Mouse (Mus musculus) CD4-positive, CD25-positive, alpha-beta regulatory T cell, adult 2 months (primary cell): ENCODE data around the gene Ccdc69.
"Not testable (repeated sequence)": the region's sequence is repeated elsewhere in the genome, so short reads cannot be mapped to it uniquely, and the experiment has no call there.

Experiments
- DNase-seq: peaks from one replicate; pipeline ENCODE4 v3.0.0-alpha.2; 2012; ENCODE audit warnings: low read depth, low spot score

Gene Ccdc69

DNA sequence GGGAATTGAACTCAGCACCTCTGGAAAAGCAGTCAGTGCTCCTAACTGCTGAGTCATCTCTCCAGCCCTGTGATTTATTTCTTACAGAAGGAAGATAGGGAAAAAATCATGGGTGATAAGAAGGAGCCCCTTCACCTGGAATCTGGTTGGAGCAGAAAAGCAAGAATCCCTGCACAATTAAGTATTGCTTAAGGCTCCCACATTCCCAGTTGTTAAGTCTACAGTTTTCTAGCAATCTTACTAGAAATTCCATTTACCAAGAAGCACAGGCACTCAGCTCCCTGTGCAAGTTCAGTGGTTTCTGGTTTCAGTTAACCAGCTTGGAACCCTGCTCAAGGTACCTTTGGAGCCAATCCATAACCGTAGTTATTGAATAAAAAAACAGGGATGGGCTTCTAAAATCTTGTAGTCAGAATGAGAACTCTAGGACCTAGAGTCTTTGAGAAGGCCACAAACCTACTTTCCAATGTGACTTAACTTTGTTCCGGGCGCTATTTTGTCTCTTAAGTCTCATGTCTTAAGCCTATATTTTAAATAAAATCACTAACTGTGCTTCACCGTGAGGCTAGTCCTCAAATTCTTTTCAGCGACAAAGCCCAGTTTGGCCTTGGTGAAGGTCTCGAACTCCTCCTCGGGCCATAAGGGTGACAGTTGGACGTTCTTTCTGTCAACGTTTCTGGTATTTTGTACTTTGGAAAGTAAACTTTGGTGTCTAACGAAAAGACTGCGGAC, 19.0 kb upstream of the Ccdc69 start:
- no peak for DNase-seq

DNA sequence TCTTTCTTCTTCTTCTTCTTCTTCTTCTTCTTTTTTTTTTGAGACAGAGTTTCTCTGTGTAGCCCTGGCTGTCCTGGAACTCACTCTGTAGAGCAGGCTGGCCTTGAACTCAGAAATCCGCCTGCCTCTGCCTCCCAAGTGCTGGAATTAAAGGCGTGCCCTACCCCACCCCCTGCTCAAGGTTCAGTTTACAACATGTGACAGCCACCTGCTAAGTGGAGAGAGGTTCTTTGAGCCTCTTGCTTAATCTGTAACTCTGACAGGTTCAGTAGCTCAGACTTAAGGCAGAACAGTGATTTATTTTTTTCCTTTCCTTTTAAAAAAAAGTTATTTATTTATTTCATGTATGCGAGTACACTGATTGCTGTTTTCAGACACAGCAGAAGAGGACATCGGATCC, 18.4 kb upstream of the Ccdc69 start:
- not testable (repeated sequence) for DNase-seq

DNA sequence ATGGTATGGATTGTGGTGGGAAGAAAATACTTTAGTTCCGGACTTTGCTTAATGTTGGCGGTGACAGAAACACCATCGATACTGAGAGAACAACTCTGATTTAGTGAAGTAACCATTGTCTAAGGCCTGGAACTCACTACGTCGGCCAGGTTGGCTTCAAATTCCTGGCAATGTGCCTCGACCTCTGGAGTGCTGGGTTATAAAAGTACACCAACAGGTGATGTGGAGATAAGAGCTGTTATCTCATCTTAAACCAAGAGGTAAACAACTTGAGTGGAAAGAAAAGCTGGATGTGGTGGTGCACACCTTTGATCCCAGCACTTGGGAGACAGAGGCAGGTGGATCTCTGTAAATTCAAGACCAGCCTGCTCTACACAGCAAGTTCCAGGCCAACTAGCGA, 15.2 kb upstream of the Ccdc69 start:
- no peak for DNase-seq

DNA sequence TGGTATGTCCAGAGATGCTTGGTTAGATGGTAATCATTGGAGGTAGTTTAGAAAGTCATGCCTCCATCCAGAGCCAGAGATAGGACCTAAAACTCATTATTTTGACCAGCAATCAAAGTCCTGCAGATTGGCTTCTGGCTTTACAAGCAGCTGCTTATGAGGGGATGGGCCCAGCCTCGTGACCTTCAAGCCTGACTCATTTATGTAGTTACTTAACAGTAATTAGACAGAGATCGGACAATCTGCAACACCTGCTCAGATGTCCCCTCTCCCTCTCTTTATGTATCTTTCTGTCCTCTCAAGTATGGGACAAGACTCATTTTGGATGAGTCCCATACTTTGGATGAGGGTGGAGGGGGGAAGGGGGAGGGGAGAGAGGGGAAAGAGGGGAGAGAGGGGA, 12.0 kb upstream of the Ccdc69 start:
- no peak for DNase-seq

DNA sequence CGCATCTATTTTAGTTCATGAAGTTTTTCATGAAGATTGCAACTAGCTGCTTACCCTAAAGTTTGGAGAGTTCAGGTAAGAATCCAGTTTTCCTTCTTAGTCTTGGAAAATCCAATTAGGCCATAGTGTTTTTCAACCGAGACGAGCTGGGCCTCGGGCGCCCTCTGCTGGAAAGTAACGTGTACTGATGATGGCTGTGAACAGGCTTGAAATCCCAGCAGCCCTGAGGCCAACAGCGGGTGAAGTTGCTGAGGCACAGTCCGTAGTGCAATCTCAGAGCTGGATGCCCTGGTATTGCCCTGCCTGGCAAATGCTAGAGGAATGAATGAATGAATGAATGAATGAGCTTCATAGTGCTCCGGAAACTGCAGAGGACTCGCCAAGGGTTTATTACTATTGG, 9.1 kb upstream of the Ccdc69 start:
- DNase-seq: peak; percentile 88

DNA sequence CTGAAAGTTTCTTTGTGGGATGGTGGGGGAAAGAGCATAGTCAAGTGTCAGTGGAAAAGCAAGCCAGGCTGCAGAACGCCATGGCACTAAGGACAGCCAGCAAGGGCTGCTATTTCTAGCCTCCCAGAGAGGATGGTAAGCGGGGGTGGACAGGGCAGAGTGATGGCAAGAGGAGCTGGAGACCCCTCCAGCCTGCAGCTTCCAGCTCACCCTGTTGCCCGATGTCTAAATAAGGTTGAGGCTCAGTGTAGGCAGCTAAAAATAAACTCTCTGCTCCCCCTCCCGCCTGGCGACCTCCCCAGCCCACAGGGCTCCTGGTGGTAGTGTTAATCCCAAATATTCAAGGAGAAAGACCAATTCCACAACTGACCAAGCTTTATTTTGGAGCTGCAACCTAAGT, 7.5 kb upstream of the Ccdc69 start:
- DNase-seq: no peak

DNA sequence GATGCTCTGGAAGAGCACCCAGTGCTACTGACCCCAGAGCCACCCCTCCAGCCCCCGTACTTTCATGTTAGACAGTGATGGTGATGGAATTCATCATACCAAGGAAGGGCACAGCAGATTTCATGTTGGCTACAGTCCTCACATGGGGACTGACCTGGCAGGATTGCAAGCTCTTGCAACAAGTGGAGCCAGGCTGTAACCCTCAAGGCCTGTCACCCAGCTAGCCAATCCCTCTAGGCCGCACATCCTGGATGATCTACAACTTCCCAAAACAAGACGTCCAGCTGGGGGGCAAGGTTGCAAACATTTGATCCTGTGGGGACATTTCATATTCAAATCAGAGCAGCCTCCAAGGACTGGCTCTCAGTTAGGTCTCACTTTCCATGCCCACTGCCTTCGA, 6.7 kb upstream of the Ccdc69 start:
- DNase-seq: no peak

DNA sequence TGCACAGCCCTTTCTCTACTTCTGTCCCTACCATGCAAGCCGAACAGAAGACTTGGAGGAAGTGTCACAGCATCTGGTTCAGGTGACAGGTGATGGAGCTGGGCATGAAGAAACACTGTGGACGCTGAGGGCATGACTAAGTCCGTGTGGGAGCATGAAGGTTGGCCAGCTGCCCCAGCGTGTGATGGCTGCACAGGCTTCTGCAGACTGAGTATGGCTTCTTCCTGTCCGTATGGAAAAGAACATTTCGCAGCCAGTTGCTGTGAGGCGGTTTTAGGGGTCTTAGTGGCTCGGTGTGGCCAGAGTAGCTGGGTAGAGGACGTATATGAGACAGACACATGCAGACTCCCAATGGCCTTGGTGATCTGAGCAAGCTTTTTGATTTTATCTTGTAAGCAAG, 3.3 kb upstream of the Ccdc69 start:
- no peak for DNase-seq

DNA sequence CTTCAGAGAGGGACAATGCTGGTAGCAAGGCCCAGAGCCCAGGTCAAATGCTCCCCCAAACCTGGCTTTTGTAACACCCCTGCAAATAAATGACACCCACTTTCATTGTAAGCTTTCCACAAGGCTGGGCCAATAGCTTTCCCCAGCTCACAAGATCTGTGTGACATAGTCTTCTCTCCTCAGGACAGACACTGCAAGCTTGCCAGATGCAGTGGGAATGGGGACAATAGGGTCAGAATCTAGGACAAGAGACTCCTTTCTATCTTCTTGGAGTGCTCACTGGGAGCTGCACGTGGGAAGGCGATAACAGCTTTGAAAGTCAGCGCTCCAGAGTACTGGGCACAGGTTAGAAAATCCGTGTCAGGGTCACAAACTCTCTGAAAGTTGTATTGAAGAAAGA, 1.2 kb upstream of the Ccdc69 start:
- no peak for DNase-seq

DNA sequence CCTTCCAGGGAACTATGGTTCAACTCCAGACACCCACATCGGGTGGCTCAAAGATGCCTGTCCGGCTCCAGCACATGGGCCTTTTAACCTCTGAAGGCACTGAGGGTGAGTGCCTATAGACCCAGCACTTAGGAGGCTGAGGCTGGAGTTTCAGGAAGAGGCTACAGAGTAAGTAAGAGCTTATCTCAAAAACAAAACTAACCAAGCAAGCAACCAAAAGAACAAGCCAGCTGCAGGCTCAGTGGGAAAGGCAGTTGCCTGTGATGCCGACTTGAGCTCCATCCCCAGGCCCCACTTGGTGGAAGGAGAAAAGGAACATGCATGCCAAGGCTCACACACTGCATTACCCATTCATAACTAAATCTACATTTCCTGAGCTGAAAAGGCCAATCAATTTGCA, 571 bp upstream of the Ccdc69 start:
- DNase-seq: peak; percentile 33

DNA sequence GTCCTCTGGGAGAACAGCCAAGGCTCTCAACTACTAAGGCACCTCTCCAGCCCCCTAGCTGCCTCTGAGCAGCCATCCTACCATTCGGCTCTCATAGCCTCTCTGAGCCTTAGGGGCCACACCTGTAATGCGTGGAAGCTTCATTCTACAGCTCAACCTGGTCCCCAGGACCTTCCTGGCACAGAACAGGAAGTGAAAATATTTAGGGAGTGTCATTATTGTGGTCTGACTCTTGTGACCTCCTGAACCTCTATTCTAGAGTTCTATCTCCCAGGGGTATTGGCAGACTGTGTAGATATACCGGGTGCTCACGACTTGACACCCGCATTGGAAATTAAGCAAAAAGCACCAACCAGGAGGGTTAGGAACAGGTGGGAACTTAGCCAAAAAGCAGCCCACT, 1.7 kb downstream of the Ccdc69 start:
- DNase-seq: no peak

DNA sequence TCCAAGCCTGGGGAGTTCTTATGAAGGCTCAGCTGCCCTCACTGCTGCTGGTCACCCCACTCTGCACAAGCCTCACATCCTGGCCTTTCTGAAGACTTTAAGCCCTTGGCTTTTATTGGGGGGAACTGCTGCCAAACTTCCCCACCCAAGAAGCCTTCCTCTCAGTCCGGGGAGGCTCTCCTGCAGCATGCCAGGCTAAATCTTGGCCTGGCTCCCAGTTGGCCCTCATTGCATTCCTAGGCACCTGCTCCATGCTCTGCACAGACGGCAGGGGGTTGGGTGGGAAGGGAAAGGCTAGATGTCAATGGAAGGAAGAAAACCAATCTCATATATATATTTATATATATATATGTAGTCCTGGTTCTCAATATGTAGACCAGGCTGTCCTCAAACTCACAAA, 2.3 kb downstream of the Ccdc69 start:
- DNase-seq: no peak

DNA sequence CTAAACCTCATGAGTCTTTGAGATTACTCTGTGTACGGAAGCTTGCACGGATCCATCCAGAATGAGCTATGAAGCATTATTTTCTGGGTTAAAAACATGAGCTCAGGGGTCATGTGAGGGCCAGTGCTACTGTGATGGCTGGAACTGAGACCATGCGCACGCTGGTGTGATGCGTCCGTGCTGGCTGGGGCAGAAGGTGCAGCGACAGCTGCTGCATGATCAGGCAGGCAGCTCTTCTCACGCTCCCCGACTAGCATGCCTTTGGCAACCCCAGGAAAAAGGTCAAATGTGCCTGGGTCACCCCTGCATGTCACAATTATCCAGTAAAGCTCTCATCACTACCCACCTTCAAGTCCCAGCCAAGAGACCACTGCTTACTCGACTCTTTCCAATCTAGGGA, 4.7 kb downstream of the Ccdc69 start:
- no peak for DNase-seq

DNA sequence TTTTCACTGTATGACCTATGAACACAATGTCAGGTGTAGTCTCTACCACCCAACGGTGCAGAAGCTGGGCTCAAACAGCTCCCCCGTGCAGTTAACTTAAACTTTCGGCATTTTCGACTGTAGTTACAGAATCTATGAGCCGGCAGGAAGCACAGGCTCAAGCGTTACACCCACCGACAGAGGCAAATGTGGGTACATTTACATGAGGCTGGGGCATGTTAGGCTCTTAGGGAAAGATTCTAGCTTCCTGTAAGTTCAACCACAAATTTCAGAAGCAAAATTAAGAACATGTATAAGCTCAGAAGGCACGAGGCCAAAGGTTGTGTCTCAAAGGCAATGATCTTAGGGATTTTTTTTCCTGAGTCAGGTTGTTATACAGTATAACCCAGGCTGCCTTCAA, 5.5 kb downstream of the Ccdc69 start:
- DNase-seq: peak; percentile 66

DNA sequence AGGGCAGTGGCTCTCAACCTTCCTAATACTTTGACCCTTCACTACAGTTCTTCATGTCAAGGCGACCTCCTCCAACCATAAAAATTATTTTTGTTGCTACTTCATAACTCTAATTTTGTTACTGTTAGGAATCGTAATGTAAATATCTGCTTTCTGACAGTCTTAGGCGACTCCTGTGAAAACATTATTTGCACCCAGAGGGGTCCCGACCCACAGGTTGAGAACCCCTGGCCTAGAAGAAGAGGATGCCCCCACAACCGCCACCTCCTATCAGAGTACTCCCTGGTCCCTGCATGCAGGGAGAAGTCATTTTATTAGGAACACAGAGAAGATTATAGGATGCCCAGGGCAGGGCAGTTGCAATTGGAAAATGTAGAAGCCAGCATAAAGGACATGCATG, 6.6 kb downstream of the Ccdc69 start:
- DNase-seq: no peak

DNA sequence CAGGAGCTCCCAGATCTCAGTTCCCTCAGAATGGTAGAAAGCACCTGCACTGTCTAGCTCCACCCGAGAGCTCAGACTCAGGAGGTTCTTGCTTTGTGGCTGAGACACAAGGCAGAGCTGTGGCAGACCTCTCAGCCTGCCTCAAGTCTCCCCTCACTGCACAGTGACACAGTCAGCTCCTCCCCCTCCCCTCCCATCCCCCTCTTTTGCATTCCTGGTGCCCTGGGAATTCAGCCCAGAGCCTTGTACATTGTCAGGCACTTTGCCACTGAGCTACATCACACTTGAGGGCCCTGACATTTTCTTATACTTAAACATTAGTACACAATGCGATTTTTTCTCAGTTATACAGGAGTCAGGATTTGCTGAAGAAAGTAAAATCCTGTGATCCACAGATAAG, 8.9 kb downstream of the Ccdc69 start:
- DNase-seq: no peak

DNA sequence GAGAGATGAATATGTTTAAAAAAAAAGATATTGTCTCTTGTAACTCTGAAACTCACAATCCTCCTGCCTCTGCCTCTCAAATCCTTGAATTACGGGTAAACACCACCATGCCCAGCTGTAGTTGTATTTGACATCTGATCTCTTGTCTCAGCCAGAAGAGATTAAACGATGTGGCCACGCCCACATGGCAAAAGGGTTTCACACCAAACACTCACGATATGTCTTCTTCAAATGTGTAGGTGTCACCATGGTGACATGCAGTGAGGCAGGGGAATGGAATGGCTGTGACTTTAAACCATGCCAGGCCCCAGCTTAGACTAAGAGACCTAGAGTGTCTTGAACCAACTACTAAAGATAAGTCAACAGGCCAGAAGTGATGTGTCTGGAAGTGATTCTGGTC, 11.0 kb downstream of the Ccdc69 start:
- peak; percentile 73 for DNase-seq

DNA sequence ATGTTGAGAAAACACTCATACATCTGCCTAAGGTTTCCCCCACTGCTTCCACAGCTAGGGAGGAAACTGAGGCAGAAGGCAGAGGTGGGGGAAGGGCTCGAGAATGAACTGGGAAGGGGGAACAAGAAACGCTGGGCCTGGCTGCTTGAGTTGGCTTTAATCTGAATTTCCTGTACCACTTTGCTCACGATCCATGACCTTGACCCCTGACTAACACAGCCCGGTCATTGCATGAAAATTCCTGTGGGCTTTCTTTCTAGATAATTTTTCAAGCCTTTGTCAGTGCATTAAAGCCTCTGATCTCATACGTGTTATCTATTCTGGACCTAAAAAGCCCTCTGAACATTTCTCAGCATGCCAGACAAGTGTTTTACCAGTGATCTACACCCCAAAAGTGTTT, 15.1 kb downstream of the Ccdc69 start:
- DNase-seq: no peak

DNA sequence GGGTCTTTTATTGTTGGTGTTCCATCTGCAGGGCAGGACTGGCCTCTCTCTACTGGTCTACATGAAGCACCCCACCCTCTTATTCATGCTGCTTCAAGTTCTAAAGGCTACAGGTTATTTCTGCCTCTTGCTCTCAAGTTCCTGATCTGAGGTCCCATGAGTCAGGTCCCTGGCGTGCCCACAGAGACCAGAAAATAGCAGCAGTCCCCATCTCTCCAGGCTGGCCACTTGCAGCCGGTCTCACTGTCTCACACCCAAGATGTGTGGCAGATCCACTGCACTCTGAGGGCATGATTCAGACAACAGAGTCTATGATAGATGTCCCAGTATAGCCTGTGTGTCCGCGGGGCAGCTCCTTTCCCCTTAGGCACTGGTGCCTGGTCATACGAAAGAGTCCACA, 17.1 kb downstream of the Ccdc69 start:
- DNase-seq: no peak

DNA sequence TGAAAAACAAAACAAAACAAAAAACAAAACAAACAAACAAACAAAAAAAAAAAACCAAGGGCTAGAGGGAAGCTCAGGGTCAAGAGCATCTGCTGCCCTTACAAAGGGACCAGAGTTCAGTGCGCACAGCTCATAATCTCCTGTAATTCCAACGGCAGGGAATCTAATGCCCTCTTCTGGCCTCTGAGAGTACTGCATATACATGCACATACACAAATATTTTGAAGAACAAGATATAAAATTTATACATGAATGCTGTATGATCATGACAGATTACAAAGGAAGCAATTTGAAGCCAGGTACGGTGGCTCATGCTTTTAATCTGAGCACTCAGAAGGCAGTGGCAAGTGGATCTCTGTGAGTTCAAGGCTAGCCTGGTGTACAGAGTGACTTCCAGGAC, 20.4 kb downstream of the Ccdc69 start:
- no peak for DNase-seq

DNA sequence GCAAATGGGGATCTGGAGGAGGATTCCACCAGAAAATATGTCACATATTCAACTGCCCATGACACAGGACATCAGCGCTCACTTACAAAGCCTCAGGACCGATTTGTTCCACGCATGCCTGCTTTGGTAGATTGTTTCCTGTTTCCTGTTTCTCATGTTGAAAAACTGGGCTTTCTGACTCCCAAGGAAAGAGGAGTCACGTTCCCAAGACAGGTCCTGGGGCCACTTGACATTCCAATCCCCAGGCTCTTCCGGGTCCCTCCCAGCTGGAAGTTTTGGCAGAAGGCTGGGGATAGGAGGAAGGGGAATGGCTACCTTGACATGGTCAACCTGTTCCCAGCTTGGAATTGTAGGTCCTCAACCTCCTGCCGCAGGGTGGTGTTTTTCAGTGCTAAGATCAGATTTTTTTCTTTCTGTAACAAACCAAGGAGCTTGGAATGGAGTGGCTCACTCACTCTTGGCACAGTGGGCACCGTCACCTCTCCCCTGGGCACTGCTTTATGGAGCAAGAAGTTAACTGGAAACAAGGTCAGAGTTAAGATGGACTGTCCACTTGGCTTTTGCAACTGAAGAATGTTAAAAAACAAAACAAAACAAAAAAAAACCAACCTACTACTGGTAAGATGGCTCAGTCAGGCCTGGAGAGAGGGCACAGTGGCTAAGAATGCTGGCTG, 27.0 kb downstream of the Ccdc69 start:
- no peak for DNase-seq

DNA sequence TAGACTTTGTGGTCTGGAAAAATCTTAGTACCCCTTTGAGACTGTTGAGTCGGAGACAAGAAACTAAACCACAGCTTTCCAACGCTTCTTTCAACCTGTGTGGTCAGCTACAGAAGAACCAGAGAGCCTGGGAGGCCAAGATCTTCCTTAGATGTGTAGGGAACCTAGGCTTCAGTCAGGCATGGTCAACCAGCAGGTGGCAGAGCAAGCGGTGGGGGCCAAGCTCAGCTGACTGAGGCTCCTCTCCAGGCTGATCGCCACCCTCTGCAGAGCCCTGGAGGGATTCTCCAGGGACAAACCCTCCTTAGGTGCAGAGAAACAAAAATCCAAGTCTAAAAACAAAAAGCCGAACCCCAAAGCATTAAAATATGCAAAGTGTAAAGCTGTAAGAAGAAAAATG, 31.3 kb downstream of the Ccdc69 start:
- DNase-seq: peak; percentile 78

DNA sequence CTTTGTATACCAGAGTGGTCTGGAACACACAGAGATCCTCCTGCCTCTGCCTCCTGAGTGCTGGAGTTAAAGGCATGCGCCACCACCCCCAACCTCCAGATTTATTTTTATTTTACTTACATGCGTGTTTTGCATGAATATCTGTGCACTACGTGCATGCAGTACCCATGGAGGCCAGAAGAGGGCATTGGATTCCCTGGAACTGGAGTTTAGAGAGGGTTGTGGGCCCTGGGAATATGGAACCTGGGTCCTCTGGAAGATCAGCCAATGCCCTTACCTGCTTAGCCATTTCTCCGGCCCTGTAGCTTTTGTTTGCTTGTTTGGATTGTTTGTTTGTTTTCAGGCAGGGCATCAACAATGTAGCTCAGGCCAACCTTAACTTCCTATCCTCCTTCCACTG, 36.6 kb downstream of the Ccdc69 start:
- peak; percentile 41 for DNase-seq

DNA sequence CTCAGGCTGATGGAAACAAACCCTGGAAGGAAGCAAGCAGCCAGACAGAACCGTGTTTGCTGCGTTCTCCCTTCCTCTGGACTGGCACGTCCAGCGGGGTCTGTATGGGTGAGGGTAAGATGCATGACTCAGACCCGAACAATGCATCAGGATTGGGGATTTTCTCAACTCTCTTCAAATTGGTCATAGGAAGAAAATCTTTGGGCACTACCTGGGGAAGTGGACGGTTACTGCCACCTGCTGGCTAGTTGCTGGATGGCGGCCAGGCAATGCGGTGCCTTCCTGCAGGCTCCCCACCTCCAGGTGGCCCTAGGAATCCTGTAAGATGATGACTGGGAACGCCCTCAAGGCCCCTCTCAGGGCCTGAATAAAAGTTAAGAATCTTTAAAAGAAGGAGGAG, 38.3 kb downstream of the Ccdc69 start:
- DNase-seq: peak; percentile 92
